Mouse (Mus musculus) naive thymus-derived CD4-positive, alpha-beta T cell, adult 2 months (primary cell): ENCODE data around the gene Col20a1.

Experiments
- DNase-seq: peaks from one replicate; pipeline ENCODE4 v3.0.0-alpha.2; 2011; ENCODE audit warnings: low read depth

Col20a1 gene

DNA sequence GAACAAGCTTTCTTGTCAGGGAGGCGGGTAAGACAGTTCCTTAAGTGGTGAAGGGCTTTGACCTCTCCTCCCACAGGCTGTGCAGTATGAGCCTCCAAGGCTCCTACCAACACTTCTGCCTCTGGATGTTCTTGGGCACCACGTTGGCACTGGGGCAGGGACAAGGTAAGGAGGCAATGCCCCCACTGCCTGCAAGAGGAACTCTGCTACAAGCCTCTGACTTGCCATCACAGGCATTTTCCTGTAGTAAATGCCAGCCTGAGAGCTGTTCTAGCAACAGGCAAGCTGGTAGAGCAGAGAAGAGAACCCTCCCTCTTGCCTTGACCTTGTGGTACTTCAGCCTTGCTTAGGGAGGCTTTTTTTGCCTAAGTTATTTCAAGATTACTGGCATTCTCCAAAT lies at the start of gene Col20a1:
Gene Col20a1, plus strand, starts transcription at position 87 of the 400 bp plus-strand sequence.
- DNase-seq, result no peak

DNA sequence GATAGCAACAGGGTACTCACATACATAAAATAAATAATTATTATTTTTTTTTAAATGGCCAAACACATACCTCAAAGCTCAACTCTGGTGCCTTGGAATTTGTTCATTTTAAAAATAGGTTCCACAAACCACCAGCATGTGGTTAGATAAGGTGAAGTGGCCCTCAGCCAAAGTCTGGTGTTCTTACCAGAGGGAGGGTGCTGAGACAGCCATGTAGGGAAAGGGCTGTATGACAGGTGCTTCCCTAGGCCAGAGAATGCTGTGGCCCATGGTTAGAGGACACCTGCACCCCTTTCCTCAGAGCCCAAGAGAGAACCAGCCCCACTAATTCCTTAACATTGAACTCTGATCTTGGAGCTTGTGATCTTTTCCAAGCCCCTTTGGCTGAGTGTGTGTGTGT lies 46.1 kb upstream of the Col20a1 start:
- no peak for DNase-seq

- DNase-seq, result no peak
Measured at GRCm38 (mm10) chr2:180941869-180942268, 44.5 kb upstream of the Col20a1 start.

DNA sequence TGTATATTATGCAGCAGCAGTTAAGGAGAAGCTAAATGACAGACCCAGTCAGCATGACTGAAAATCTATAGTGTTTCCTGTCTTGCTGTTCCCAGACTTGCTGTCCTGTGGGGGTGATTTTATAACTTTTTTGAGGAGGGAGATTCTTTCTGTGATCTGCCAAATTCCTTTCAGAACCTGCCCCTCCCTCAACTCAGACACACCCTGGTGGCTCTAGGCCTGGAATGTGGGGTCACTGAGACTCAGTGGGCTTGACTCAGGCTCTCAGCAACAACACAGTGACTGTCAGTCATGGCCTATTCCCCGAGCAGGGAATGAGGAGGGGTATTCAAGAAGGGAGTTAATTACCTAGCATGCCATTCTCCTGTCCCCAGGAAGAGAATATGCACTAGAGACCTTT lies 36.4 kb upstream of the Col20a1 start:
- DNase-seq, result no peak

DNA sequence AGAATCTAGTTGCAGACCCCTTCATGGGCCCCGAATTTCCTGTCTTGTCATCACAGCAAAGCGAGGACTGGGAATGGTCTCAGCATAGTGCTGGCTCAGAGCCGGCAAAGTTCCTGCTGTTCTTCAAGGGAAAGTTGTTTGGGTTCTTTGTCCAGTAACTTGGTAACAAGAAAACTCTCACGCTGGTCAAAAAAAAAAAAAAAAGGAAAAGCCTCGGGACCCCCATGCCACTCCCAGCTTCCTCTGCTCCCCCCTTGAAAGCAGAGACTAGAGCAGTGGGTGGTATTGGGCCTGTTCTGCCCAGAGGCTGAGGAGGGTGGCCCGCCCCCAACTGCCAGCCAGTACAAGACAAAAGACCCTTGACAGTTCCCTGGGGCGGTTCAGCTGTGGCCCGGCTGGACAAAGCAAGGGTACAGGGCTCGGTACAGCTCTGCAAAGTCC lies 33.6 kb upstream of the Col20a1 start:
- no peak for DNase-seq

- no peak for DNase-seq
Measured at GRCm38 (mm10) chr2:180953638-180954037, 32.7 kb upstream of the Col20a1 start.

DNA sequence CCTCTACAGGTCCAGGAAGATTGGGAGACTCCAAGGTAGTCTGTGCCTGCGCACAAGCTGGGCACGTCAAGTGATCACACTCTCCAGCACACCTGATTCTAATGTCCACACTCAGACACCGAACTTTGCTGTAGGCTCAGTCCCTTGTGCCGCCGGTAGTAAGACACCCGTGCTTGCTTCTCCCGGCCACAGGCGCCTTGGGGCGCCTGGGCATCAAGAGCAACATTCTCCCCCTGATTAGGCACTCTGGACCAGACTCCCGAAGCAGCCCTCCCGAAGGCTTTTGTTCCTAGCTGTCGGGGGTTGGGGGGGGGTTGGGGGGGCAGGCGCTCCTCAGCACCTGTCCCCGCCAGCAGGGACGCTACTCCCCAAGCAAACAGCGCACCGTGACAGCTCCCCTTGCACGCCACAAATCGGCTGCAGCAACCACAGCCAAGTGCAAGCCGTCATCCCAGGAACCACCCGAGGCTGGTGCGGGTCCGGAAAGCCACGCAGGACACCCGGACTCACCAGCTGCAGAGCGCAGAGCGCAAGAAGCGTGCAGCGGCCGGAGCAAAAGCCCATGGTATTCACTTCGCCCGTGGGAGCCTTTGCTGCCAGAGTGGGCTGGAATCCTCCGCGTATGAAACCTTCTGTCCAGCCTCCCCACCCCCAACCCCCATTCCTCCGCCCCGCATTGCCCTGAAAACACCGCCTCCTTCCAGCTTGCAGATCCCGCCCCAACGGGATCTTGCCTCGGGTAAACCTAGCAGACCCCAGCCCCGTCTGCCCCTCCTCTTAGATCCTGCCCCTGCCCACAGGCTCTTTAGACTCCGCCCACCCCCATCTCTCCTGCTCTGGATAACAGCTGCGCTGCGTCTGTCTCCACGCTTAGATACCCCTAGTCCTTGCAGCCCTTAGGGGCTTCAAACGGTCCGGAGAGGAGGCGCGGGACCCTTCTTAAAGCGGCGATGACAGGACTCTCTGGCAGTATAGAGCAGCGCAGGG lies 32.0 kb upstream of the Col20a1 start, which contains the start of gene Nkain4:
Gene Nkain4, minus strand, starts transcription at position 639 of the 987 bp plus-strand sequence.
- DNase-seq, result no peak

DNA sequence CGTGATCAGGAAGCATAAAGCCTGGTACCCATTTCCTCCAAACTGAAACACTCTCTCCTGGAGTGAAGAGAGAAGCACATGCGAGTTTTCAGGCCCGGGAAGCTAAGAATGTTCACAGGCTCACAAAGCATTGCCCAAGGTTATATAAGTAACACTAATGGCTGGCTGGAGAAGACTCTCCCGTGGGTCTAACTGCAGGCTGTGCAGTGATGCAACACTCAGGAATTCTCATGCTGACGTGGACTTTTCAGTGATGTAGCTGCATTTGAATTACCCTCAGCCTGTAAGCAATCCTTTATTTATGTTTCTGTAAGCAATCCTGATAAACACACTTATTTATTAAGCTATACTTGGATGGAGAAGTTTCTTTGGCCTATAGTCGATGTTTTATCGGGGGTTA lies 26.7 kb upstream of the Col20a1 start:
- DNase-seq, result no peak

GRCm38 (mm10) chr2:180960187-180960586 lies 26.1 kb upstream of the Col20a1 start:
- DNase-seq, result no peak

- DNase-seq, result no peak
Measured at GRCm38 (mm10) chr2:180962616-180963308, 23.6 kb upstream of the Col20a1 start.

DNA sequence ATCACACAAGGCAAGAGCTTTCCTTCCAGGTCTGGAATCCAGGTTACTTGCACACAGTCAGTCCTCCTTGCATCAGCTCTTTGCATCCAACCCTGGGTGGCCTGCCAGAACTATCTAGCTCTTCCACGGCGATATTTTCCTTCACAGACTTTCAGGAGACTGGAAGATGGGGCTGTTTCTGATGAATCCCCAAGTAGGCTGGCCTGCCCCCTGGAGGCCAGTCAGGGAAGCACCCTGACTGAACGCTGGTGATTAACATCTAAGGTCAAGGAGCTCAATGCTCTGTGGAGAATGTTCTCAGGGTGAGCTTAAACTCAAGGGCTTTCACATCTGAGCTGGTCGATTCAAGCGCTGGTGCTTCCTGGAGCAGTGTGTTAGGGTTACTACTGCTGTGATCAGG lies 22.4 kb upstream of the Col20a1 start:
- peak; percentile 85 for DNase-seq

DNA sequence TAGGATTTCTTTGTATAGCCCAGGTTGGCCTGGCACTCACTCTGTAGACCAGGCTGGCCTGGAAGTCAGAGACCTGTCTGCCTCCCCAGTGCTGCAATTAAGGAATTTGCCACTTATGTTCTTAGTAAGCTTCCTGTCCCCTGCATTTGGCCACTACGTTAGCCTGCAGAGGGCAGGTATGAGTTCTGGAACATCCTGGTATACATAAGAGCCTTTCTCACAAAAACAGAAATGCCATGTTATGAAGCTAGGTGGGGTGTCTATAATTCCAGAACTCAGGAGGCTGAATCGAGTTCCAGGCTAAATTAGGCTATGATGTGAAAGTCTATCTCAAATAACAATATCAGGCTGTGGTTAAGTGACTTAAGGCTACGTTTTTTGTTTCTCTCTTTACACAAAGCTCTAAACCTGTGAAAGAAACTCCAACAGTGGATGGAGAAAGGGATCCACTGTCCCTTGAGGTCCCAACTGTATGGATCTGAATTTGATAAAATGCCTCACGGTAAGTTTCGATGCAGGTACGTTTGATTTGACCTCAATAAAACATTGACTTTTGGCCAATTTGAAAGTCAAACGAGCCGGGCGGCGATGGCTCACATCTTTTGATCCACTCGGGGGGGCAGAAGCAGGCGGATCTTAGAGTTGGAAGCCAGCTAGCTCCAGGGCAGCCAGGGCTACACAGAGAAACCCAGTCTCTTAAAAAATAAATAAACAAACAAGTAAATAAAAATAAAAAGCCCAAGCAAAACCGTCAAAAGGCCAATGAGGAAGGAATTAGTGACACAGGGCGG lies 20.0 kb upstream of the Col20a1 start:
- DNase-seq, result peak; percentile 72

DNA sequence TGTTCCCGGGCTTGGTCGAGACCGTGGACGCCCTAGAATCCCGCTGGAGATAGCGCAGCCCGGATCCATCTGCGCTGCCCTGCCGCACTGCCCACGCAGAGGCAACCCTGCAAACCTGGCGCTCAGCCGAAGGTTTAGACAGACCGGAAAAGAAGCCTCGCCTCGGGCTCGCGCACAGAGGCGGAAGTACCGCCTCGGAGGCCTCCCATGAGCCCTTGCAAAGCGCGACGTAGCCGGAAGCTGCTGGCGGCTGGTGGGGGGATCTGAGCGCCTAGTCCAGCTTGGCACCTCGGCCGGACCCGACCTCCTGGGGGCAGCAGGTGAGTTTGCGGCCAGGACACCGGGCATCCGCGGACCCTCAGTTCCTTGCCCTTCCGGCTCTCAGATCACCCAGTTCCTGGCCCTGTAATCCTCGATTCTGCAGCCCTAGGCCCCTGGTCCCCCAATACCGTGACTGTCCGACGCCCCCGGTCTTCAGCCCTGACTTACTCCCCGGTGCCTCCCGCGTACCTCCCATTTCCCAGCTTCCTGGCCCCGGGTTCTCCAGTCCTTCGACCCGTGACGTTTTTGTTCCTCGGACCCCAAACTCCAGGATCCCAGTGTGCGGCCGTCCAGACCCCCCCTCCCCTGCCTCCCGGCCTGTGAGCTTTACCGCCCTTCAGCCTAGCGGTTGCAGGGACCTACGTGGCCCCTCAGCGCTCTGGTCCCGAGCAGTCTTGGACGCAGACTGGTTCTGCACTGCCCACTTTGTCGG lies 19.1 kb upstream of the Col20a1 start, which contains the start of gene Arfgap1:
Gene Arfgap1, plus strand, starts transcription at position 216 of the 754 bp plus-strand sequence.
- DNase-seq, result peak; percentile 91

- no peak for DNase-seq
Measured at GRCm38 (mm10) chr2:180981133-180981532, 5.2 kb upstream of the Col20a1 start.

DNA sequence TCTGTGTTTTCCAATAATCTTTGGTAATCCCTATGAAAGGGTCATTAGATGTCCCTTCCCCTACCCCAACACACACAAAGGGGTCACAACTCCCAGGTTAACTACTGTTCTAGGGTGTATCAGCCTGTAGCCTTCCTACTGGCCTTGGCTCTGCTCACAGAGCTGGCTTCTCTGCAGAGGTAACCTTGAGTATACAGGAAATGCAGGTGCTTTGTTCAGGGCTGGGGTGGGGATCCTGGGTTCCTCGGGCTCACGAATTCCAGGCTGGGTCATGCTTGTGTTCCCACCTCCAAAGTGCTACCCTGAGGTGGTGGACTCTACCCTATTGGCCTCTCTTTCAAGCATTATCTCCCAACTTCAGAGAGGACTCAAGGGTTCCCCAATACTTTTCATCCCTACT lies 700 bp upstream of the Col20a1 start:
- no peak for DNase-seq

DNA sequence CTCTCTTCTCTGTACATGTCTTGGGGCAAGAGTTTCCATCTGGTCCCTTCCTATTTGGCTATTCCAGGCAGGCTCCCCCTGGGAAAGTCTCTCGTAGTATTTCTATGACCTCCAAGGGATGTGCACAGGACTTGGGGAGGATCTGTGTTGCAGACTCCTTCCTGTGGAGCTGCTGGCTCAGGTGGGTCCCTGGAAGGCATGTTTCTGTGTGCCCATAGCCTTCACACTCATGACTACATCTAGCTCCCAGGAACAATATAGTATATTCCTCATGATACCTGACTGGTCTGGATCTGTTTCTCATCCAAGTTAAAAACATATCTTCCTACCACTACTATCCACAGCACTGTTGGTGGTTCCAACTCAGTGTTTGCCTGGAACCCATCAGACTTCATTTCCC lies 666 bp downstream of the Col20a1 start:
- no peak for DNase-seq

DNA sequence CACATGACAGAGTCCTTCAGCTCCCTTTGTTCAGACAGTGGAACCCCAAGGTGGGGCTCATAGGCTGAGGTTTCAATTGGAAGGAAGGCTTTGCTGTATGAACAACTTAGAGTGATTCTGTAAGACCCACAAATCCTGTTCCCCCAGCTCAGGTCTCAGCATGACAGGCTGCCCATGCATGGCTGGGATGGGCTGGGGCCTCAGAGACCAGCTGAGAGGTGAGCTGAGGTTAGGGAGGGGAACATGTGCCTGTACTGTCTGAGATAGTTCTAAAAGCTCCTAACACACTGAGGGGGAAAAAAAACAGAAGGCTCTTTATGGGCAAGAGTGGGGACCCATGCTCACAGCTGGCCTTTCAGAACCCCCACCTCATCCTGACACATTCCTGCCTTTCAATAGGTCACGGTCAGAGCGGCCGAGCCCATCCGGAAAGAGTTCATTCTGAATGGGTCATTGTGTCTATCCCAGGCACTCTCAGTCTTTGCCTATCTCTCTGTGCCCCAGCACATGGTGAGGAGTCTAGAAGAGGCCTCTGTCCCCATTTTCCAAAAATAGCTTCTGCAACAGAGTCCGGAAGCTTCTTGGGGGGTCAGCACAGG lies 1.2 kb downstream of the Col20a1 start:
- no peak for DNase-seq

DNA sequence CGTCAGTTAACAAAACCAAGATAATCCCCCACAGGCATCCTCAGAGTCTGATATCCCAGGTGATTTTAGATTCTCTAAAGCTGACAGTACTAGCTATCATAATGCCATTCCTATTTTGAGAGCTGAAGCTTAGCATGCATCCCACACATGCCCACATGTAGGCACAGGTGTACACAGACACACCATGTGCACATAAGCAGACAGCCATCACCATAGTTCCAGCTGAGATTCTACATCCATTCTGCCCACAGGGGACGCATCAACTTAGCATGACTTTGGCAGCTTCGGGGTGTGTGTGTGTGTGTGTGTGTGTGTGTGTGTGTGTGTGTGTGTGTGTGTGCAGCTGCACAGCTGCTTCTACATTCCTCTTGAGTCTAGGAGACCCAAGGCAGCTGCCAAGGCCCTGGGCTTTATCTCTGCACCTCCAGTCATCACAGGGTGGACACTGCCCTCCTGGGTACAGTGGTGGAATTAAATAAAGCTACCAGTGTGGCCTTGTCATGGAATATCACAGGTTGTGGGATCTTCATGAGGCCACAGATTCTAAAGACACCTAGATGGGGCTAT lies 2.1 kb downstream of the Col20a1 start:
- DNase-seq, result no peak

- DNase-seq, result no peak
Measured at GRCm38 (mm10) chr2:180988948-180989347, 2.6 kb downstream of the Col20a1 start.

- no peak for DNase-seq
Measured at GRCm38 (mm10) chr2:180990347-180990746, 4.0 kb downstream of the Col20a1 start.

DNA sequence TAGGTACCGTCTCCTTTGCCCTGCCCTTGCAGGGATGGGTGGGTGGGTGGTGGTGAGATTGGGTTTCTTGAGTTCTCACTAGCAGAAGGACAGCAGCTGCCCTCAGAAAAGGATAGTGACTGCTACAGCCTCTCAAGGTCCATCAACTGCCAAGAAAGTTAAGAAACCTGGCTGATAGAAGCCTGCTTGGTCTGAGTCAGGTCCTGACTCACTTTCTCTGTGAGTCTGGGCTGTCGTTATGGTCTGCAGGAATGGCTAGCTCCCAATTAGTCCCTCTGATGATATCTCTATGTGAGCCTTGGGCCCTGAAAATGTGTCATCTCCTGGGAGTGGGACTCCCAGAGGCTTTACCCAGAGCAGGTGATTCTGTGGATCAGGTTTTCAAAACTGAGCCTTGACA lies 8.0 kb downstream of the Col20a1 start:
- DNase-seq, result no peak
